Mouse (Mus musculus) kidney, adult 2 months (tissue): Measurements from ENCODE around the gene Il4ra.

Experiments used
- CTCF ChIP-seq: fragments of 200-500 bp; conservative IDR thresholded peaks from 2 replicates; pipeline ENCODE4 v1.5.1; 2011; ENCODE audit warnings: low read depth, mild to moderate bottlenecking, control low read depth, low read length, moderate library complexity, mixed read lengths; ENCODE audit not compliant: insufficient read depth, insufficient read length
- POLR2A ChIP-seq: fragments of 200-500 bp; IDR thresholded peaks from one replicate; pipeline ENCODE4 v1.6.1; 2011; ENCODE audit warnings: low read depth, low read length, control low read depth

DNA sequence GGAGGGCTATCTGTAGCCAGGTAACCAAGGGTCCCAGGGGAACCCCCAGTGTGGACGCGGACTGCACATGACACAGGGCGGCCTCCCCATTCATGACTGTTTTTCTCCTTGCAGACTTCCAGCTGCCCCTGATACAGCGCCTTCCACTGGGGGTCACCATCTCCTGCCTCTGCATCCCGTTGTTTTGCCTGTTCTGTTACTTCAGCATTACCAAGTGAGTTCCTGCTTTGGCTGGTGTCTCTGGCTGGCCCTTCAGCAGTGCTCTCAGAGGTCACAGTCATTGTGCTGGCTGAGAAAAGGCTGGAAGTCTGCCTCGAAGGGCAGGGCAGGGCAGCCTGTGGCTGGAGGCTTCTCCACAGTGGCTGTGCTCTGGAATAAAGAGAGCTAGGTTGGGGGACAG is 20.8 kb downstream of the Il4ra start:
- TF ChIP-seq POLR2A: no peak
- no peak for TF ChIP-seq CTCF
